Mouse (Mus musculus) liver, postnatal 0 days (tissue): ENCODE measurements at regions not wholly inside any gene's neighbourhood (a gene's known extent, or its start where the extent isn't known, plus 50 kb on each side); places are given as distances from the start of the nearest gene placed in this dataset.

Source experiments
- ATAC-seq: fragments of 200-750 bp; cut with Nextera tagmentation; 2 replicates; pipeline ENCODE4 v1.8.0; 2017; ENCODE audit warnings: mild to moderate bottlenecking, moderate library complexity
- DNase-seq: peaks from one replicate; pipeline ENCODE4 v3.0.0-alpha.2; 2016
- H3K27ac ChIP-seq: fragments of 300-500 bp; sonication (generic); 2 replicates; pipeline ENCODE4 v1.5.1; 2014; ENCODE audit warnings: antibody characterized with exemption, moderate library complexity, mild to moderate bottlenecking, low read depth
- H3K27me3 ChIP-seq: fragments of 300-500 bp; sonication (generic); 2 replicates; pipeline ENCODE4 v1.6.1; 2014; ENCODE audit warnings: low read length, control low read depth, mixed read lengths; ENCODE audit not compliant: insufficient read depth
- H3K36me3 ChIP-seq: fragments of 300-500 bp; sonication (generic); replicated peaks from 2 replicates; pipeline ENCODE4 v1.6.1; 2014; ENCODE audit warnings: mild to moderate bottlenecking, control low read depth, low read length, moderate library complexity, mixed read lengths; ENCODE audit not compliant: insufficient read depth
- H3K4me1 ChIP-seq: fragments of 300-500 bp; sonication (generic); 2 replicates; pipeline ENCODE4 v1.6.1; 2014; ENCODE audit warnings: antibody characterized with exemption, mild to moderate bottlenecking, control low read depth; ENCODE audit not compliant: insufficient read depth
- H3K4me2 ChIP-seq: fragments of 300-500 bp; sonication (generic); 2 replicates; pipeline ENCODE4 v1.6.1; 2014; ENCODE audit warnings: low read depth, mild to moderate bottlenecking, low read length, moderate library complexity, mixed read lengths
- H3K4me3 ChIP-seq: fragments of 300-500 bp; sonication (generic); 2 replicates; pipeline ENCODE4 v1.5.1; 2014; ENCODE audit warnings: low read depth, low read length
- H3K9ac ChIP-seq: fragments of 300-500 bp; sonication (generic); replicated peaks from 2 replicates; pipeline ENCODE4 v1.6.1; 2014; ENCODE audit warnings: mild to moderate bottlenecking, moderate library complexity
- H3K9me3 ChIP-seq: fragments of 300-500 bp; sonication (generic); 2 replicates; pipeline ENCODE4 v1.6.1; 2016; ENCODE audit warnings: mild to moderate bottlenecking, control low read depth, low read length, mixed read lengths
- CTCF ChIP-seq: sonication (generic); IDR thresholded peaks from 2 replicates; pipeline ENCODE4 v1.5.1; 2016; ENCODE audit warnings: antibody characterized with exemption, low read depth
- EP300 ChIP-seq: IDR thresholded peaks from 2 replicates; pipeline ENCODE4 v1.6.1; 2016; ENCODE audit warnings: antibody characterized with exemption, low read depth, mild to moderate bottlenecking
- WGBS: fragments of 180-500 bp; shearing (Covaris S2); extraction: QIAGEN DNeasy Blood & Tissue Kit; methylation state at CpG from one replicate; pipeline ENCODE4 v1.1.7; 2014; ENCODE audit not compliant: insufficient replicate concordance; 5-methylcytosine and 5-hydroxymethylcytosine counted together

DNA sequence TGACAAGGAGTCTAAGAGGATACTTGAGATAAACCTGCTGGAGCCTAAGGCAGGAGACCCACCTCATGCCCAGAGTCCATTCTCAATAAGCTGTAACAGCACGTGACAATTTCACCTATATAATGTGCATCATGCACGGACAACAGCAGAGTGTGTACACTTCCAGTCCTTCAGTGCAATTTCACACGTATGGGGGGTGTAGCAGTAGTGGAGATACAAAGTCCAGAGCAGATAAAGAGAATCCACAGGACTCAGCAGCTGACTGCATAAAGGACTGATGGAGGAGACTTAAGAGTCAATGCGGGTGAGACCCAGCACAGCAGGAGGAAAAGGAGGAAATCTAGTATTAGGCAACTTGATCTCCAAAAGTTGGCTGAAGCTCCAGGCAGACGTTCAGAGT is 192.7 kb upstream of the Egln3 start:
- Histone ChIP-seq H3K27me3 (no peaks in the 10 kb centered on the region), H3K4me3 (no peak overlapping the region), H3K4me1 (no peaks in the 10 kb centered on the region), H3K36me3 (no peaks in the 10 kb centered on the region), H3K9me3 (no peaks in the 10 kb centered on the region), H3K9ac (no peak overlapping the region), H3K4me2 (no peak overlapping the region), H3K27ac (no peak overlapping the region)
- 60% methylated on average over 5 of the region's 5 CpGs for WGBS
- ATAC-seq, result no peak
- DNase-seq, result no peak
- TF ChIP-seq EP300 (no peak), CTCF (no peak)

DNA sequence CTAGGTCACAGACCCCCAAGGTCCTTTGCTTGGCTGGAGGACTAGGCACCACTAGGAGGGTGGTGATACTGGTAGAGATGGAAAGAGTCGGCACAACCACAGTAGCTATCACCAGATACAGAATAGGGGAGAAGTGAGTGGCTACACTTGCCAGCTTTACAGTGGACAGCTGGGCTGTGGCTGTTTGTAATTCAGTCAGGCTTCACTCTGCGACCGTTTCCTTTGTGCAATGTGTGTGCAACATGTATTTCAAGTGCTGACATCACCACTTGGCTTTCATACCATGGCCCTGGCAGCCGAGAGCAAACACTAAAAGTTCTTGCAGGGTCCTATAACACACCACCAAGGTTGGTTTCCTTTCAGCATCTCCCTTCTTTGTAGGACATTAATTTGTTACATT is 181.7 kb upstream of the Egln3 start:
- Histone ChIP-seq H3K4me3 (no peak overlapping the region), H3K4me1 (0 out of 2 replicates have a peak, but pooled peaks cover 3% of the 10 kb centered on the region), H3K4me2 (no peak overlapping the region), H3K9me3 (no peaks in the 10 kb centered on the region), H3K27me3 (no peaks in the 10 kb centered on the region), H3K36me3 (no peaks in the 10 kb centered on the region), H3K27ac (no peak overlapping the region), H3K9ac (no peak overlapping the region)
- TF ChIP-seq EP300, result no peak
- no peak for TF ChIP-seq CTCF
- DNase-seq, result no peak
- no peak for ATAC-seq
- WGBS, result 62% methylated on average over 4 of the region's 4 CpGs

DNA sequence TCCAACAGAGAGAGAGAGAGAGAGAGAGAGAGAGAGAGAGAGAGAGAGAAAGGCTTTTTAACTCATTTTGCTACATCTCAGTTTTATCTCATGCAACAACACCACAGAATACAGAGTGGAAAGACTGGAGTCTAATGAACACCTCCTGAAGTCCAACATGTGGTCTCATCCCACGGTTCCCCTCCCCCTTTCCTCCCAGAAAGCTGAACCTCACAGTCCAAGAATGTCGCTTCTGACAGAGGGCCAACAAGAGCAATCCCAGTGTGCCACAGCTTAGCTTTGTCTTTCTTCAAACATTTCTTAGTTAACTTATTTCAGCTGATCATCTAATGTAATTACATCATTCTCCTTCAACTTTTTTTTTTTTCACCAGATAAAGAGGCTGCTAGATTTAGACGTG is 180.5 kb upstream of the Egln3 start:
- no peaks in the 10 kb centered on the region for H3K36me3 ChIP-seq
- no peak overlapping the region for H3K9ac ChIP-seq
- DNase-seq (no peak), ATAC-seq (no peak)
- H3K4me2 ChIP-seq, result no peak overlapping the region
- H3K4me3 ChIP-seq, result no peak overlapping the region
- H3K27ac ChIP-seq, result no peak overlapping the region
- TF ChIP-seq EP300, result no peak
- no peak for TF ChIP-seq CTCF
- H3K4me1 ChIP-seq, result 0 out of 2 replicates have a peak, but pooled peaks cover 3% of the 10 kb centered on the region
- no peaks in the 10 kb centered on the region for H3K27me3 ChIP-seq
- no peaks in the 10 kb centered on the region for H3K9me3 ChIP-seq
- 67% methylated on average over 3 of the region's 3 CpGs for WGBS

DNA sequence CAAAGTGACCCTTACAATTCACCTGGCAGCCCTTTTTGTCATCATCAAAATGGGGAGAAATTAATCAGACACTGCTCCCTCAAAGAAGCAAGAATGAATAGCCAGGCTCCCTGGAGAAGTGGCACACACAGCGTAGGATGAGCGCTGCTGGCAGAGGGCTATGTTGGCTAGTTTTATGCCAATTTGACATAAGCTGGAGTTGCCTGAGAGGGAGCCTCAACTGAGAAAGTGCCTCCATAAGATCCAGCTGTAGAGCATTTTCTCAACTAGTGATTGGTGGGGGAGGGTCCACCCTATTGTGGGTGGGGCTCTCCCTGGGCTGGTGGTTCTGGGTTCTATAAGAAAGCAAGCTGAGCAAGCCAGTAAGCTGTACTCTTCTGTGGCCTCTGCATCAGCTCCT is 179.3 kb upstream of the Egln3 start:
- Histone ChIP-seq H3K4me2 (no peak overlapping the region), H3K27me3 (no peaks in the 10 kb centered on the region), H3K27ac (no peak overlapping the region), H3K9ac (no peak overlapping the region), H3K9me3 (no peaks in the 10 kb centered on the region), H3K4me3 (no peak overlapping the region), H3K4me1 (0 out of 2 replicates have a peak, but pooled peaks cover 3% of the 10 kb centered on the region), H3K36me3 (no peaks in the 10 kb centered on the region)
- WGBS, result 92% methylated on average over 2 of the region's 2 CpGs
- DNase-seq (no peak), ATAC-seq (no peak)
- TF ChIP-seq EP300 (no peak), CTCF (no peak)

DNA sequence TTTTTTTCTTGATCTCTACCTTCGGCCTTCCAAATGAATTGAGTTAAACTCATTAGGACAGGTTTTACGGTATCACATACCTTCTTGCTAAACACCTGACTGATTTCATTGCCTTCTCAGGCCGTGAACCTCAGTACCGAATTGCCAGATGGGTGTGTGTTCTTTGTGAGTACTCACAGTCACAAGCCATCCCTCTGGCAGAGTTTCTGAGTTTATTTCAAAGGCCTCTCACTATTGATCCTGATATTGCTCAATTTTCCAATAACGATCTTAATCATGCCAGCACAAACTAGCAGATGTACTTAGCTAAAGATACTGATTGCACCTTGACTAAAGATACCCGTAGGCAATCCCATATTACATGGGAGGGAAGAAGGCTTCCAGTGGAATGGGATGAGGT is 178.4 kb upstream of the Egln3 start:
- Histone ChIP-seq H3K4me3 (no peak overlapping the region), H3K4me1 (0 out of 2 replicates have a peak, but pooled peaks cover 3% of the 10 kb centered on the region), H3K9ac (no peak overlapping the region), H3K36me3 (no peaks in the 10 kb centered on the region), H3K9me3 (no peaks in the 10 kb centered on the region), H3K27ac (no peak overlapping the region), H3K27me3 (no peaks in the 10 kb centered on the region), H3K4me2 (no peak overlapping the region)
- no peak for ATAC-seq
- WGBS, result 64% methylated on average over 6 of the region's 6 CpGs
- no peak for TF ChIP-seq EP300
- no peak for TF ChIP-seq CTCF
- DNase-seq, result no peak

DNA sequence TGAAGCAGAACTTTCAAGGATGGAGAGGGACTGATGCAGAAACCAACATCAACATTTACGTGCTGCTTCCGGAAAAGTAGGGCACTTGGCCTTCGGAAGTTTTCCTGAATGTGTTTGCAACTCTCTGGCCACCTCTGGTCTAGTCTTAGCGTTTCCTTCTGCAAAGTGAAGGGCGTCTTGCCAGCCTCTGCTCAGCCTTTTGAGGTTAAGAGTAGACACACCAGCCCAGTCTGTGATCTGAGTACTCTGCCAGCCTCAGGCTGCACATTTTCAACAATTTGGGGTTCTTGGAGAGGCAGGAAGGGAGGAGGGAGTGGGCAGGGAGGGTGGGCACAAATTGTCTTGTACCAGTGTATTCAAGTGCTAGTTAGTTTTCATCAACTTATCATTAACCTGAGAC is 176.7 kb upstream of the Egln3 start:
- Histone ChIP-seq H3K27me3 (no peaks in the 10 kb centered on the region), H3K4me2 (no peak overlapping the region), H3K27ac (no peak overlapping the region), H3K9me3 (no peaks in the 10 kb centered on the region), H3K9ac (no peak overlapping the region), H3K36me3 (no peaks in the 10 kb centered on the region), H3K4me1 (0 out of 2 replicates have a peak, but pooled peaks cover 3% of the 10 kb centered on the region), H3K4me3 (no peak overlapping the region)
- 79% methylated on average over 5 of the region's 5 CpGs for WGBS
- DNase-seq (no peak), ATAC-seq (no peak)
- TF ChIP-seq CTCF (no peak), EP300 (no peak)

DNA sequence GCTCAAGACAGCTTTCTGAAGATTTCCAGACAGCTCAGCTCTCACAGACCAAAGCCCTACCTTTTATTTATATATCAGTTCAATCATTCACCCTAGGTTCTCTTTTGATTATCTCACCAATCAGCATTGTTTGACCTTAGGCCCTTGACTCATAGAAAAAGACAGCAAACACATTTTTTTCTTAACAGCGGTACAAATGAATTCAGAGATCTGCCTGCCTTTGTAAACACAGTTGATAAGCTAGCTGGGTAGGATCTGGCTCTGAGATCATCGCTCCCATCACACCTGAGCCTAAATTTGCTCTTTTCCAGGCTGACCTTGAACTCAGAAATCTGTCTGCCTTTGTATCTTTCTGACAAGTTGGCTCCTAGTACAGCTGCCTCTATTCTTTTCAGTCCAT is 174.9 kb upstream of the Egln3 start:
- no peaks in the 10 kb centered on the region for H3K9me3 ChIP-seq
- no peak overlapping the region for H3K27ac ChIP-seq
- 70% methylated on average over 2 of the region's 2 CpGs for WGBS
- ATAC-seq, result no peak
- no peak for TF ChIP-seq CTCF
- no peak for TF ChIP-seq EP300
- H3K36me3 ChIP-seq, result no peaks in the 10 kb centered on the region
- no peak overlapping the region for H3K4me2 ChIP-seq
- DNase-seq, result no peak
- no peak overlapping the region for H3K9ac ChIP-seq
- no peaks in the 10 kb centered on the region for H3K27me3 ChIP-seq
- H3K4me1 ChIP-seq, result no peaks in the 10 kb centered on the region
- H3K4me3 ChIP-seq, result no peak overlapping the region
